Mouse (Mus musculus) megakaryocyte progenitor cell, adult 5-6 weeks (primary cell): ENCODE results near the gene Zfp583. TPM values are rescaled to one million over a fixed set of nuclear protein-coding genes. Genes with fewer than 3 reads are reported as not detected.

ENCODE experiments used
- ATAC-seq: replicated peaks from 2 replicates; pipeline ENCODE4 v1.8.0; 2016; ENCODE audit warnings: mild to moderate bottlenecking, moderate TSS enrichment, inconsistent platforms; ENCODE audit not compliant: poor library complexity
- total RNA-seq, 2 experiments: library from RNA; stranded (forward) in 1 of 2; stranded (reverse) in 1 of 2; fragments of 157-497, 149-512 nt in 1 of 2; fragments of 200-1000 nt in 1 of 2; gene quantifications; 2 replicates each; pipeline versions ENCODE4 v1.2.3 to v1.2.4; 2015 to 2017

Zfp583 gene
- total RNA-seq, 2 experiments from 2014 or later = 2.2 to 4.0 TPM

DNA sequence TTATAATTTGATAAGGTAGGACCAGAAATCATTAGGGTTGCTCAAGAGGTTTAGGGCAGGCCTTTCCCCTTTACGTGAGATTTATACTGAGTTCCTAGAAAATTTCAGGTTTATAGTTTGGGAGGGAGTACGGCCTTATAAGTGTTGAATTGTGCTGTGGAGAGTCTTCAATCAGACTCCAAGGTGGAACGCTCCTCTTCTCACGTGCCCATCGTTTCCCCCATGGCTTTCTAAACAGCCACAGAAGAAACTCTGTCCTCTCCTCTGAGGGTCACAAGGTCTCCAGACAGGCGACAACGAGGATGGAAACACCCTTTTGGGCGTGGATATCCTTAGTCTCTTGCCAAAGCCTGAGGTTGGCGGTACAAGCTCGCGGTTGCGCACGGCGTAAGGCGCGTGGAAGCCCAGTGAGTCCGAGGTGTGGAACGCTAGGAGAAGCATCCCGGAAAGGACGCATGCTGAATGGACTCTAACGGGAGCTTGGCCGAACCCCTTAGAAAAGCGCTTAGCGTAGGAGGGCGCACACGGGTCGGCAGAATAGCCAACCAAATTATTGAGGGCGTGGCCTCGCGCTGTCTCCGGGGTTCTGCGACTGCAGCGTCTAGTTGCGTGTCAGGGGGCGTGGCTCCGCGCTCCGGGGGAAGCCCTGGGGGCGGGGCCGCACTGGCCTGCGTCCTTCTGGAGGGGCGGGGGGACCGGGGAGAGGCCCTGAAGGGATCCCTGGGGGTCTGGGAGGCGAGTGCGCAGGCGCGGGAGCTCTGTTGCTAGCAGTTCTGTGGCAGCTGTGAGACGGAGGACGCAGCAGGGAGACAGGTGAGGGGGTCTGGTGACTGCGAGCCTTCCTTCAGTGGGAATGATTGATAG is 45.0 kb downstream of the Zfp583 start, which contains the start of gene Zfp667:
TSS of gene Zfp667 (plus strand) at position 738 of the 864 bp plus-strand sequence.
- ATAC-seq = peak; percentile 60

DNA sequence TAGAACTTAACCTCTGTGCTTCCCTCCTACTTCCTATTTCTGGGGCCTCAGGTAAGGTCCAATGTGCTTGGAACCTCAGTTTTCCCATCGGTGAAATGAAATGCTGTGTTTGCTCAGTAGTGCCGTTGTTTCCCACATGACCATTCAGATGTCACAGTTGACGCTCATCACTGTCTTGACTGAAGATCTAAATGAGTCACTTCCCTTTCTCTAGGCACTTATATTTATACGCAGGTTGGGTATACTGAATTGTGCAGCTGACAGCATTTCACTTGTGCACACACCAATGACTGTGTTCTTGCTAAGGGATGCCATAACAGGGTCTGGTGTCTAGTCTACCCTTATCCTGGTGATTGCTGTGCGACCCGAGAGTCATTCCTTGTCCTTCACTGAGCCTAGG is 45.7 kb downstream of the Zfp583 start:
- peak; percentile 5; the same call in 1 of the 2 replicates for ATAC-seq

DNA sequence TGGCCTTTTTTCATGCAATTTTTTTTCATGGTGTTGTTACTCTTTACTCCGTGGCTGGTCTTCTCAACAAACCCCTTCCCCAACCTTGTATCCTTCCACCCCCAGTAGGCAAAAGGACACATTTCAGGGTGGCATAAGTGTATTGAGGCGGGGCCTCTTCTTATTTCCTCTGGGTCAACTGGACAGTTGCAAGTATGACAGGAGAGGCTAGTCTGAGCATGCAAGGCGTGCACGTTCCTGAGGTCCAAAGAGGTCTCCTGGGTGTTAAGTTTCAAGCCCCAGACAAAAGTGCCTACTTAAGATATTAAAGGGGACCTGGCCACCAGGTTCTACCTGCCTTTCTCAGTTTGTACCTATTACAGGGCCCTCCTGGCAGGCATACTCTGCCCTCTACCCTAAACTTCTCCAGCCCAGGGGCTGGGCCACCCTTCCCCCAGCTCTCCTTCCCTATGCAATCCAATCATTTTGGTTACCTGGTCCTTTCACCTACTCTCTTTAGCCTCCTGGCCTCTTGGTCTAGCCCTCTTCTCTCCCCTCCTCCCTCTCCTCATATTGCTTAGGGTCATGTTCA is 46.6 kb downstream of the Zfp583 start:
- ATAC-seq = no peak

DNA sequence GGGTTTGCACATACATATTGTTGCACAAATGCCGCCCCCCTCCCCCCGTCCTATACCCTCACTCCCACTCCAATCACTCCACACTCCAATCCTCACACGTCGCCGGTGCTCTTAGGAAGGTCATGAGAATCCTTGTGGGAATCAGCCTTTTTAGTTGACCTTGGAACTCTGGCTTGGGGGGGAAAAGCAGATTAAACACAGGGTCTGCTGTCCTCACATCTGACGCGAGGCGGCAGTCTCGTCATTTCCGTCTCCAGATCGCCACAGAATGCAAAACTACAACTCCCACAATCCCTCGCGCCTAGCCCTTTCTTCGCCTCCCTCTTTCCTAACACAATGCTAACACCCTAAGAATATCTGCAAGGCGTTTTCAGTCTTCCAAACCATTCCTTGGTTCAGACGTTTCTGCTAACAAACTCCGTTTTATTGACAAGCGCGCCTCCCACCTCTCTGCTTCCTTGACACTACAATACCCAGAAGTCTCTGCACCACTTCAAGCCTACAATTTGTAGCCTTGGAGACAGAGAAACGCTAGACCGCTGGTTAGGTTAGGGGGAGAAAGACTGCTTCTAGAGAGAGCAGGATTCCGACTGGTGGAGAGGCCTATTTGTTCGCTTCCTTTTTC is 47.5 kb downstream of the Zfp583 start:
- ATAC-seq = peak; percentile 65

DNA sequence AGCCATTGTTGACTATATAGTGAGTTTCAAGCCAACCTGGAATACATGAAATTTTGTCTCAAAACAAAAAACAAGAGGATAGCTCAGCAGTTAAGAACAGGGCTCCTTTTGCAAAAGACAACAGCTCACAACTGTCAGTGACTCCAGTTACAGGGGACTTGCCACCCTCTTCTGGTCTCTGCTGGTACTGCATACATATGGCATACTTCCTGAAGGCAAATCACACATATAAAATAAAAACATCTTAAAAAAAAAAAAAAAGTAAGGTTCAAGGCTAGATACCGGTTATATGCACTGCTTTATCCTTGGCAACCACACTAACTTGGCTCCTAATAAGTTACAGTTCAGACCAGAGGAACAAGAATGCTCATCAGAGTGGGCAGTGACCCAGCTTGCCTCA is 48.3 kb downstream of the Zfp583 start:
- ATAC-seq = peak; percentile 47

DNA sequence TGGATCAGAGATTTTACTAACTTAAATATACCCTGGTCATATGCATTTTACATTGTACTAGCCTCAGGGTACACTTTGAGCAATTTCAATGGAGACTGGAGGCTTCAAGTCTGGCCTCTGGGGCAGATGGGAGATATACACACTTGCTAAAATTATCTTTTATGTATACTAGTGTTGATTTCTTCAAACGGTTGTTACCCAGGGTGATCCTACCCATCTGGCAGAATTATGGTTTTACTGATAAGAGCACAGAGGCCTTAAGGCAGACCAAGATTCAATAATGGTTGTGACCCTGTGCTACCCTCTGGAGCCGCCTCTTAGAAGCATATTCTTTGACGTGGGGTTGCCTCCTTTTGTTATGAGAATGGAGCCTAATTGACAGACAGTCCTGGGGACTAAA is 53.2 kb downstream of the Zfp583 start:
- peak; percentile 70 for ATAC-seq

DNA sequence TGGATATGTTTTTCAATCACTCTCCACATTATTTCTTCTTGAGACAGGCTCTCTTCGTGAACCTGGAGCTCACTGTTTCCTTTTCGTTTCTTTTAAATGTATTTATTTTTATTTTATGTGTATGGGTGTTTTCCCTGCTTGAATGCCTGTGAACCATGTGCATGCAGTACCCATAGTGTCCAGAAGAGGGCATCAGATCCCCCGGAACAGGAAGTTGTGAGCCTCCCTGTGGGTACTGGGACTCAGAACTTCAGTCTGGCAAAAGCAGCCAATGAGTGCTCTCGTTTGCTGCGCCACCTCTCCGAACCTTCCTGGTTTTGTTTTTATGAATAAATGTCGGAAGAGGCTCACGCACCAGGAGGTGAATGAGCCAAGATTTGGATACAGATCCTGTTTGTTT is 65.4 kb downstream of the Zfp583 start:
- peak; percentile 98 for ATAC-seq

Other genes starting within 250 kb of the Zfp583 start
- 14.3 and 17.8 TPM in 2 replicates for gene Zfp787, start 175.3 kb downstream of the Zfp583 start, total RNA-seq (2015)
- gene Zfp787, start 175.3 kb downstream of the Zfp583 start, total RNA-seq (2017) = 20.4 and 24.8 TPM in 2 replicates
- 4.1 and 6.2 TPM in 2 replicates for gene Zfp444, start 159.1 kb downstream of the Zfp583 start, total RNA-seq (2015)
- 16.4 and 20.9 TPM in 2 replicates for gene Zfp444, start 159.1 kb downstream of the Zfp583 start, total RNA-seq (2017)
- not detected in 2 replicates for gene Galp, start 134.2 kb downstream of the Zfp583 start, total RNA-seq (2015)
- not detected in 2 replicates for gene Galp, start 134.2 kb downstream of the Zfp583 start, total RNA-seq (2017)
- gene Zscan5b, start 109.0 kb downstream of the Zfp583 start, total RNA-seq (2015) = not detected in 2 replicates
- gene Zscan5b, start 109.0 kb downstream of the Zfp583 start, total RNA-seq (2017) = not detected in 2 replicates
- gene Epp13, start 78.6 kb downstream of the Zfp583 start, total RNA-seq (2015) = not detected in 2 replicates
- not detected in 2 replicates for gene Epp13, start 78.6 kb downstream of the Zfp583 start, total RNA-seq (2017)
- gene Zfp667, start 44.7 kb downstream of the Zfp583 start, total RNA-seq (2015) = 1.3 and 3.3 TPM in 2 replicates
- 2.8 and 3.4 TPM in 2 replicates for gene Zfp667, start 44.7 kb downstream of the Zfp583 start, total RNA-seq (2017)
- gene Gm3854, start 12.5 kb upstream of the Zfp583 start, total RNA-seq (2015) = 0.20 TPM in 2 replicates
- gene Gm3854, start 12.5 kb upstream of the Zfp583 start, total RNA-seq (2017) = 0.57 and 0.79 TPM in 2 replicates
- gene Zfp78, start 32.0 kb upstream of the Zfp583 start, total RNA-seq (2015) = 2.8 and 4.8 TPM in 2 replicates
- 3.1 and 3.5 TPM in 2 replicates for gene Zfp78, start 32.0 kb upstream of the Zfp583 start, total RNA-seq (2017)
- 1.4 and 2.4 TPM in 2 replicates for gene Zfp28, start 52.0 kb upstream of the Zfp583 start, total RNA-seq (2015)
- gene Zfp28, start 52.0 kb upstream of the Zfp583 start, total RNA-seq (2017) = 1.5 and 2.2 TPM in 2 replicates
- gene Smim17, start 67.4 kb upstream of the Zfp583 start, total RNA-seq (2015) = not detected in 2 replicates
- gene Smim17, start 67.4 kb upstream of the Zfp583 start, total RNA-seq (2017) = not detected in 2 replicates
- gene Gm20715, start 79.0 kb upstream of the Zfp583 start, total RNA-seq (2015) = not detected in 2 replicates
- gene Gm20715, start 79.0 kb upstream of the Zfp583 start, total RNA-seq (2017) = not detected in 2 replicates
- gene Olfr1344, start 107.4 kb upstream of the Zfp583 start, total RNA-seq (2015) = 0.29 TPM in 1 of 2 replicates, not detected in the other
- not detected in 2 replicates for gene Olfr1344, start 107.4 kb upstream of the Zfp583 start, total RNA-seq (2017)
- not detected in 2 replicates for gene Olfr1336, start 124.9 kb upstream of the Zfp583 start, total RNA-seq (2015)
- not detected in 2 replicates for gene Olfr1336, start 124.9 kb upstream of the Zfp583 start, total RNA-seq (2017)
- not detected in 2 replicates for gene Olfr1346, start 135.8 kb upstream of the Zfp583 start, total RNA-seq (2015)
- 0.14 TPM in 1 of 2 replicates, not detected in the other for gene Olfr1346, start 135.8 kb upstream of the Zfp583 start, total RNA-seq (2017)
- gene Olfr5, start 155.7 kb upstream of the Zfp583 start, total RNA-seq (2015) = not detected in 2 replicates
- gene Olfr5, start 155.7 kb upstream of the Zfp583 start, total RNA-seq (2017) = not detected in 2 replicates
- gene Olfr1347, start 168.5 kb upstream of the Zfp583 start, total RNA-seq (2015) = not detected in 2 replicates
- not detected in 2 replicates for gene Olfr1347, start 168.5 kb upstream of the Zfp583 start, total RNA-seq (2017)
- gene Olfr1348, start 177.5 kb upstream of the Zfp583 start, total RNA-seq (2015) = not detected in 2 replicates
- not detected in 2 replicates for gene Olfr1348, start 177.5 kb upstream of the Zfp583 start, total RNA-seq (2017)
- not detected in 2 replicates for gene Olfr1349, start 191.7 kb upstream of the Zfp583 start, total RNA-seq (2015)
- gene Olfr1349, start 191.7 kb upstream of the Zfp583 start, total RNA-seq (2017) = not detected in 2 replicates
- not detected in 2 replicates for gene Olfr1350, start 233.6 kb upstream of the Zfp583 start, total RNA-seq (2015)
- gene Olfr1350, start 233.6 kb upstream of the Zfp583 start, total RNA-seq (2017) = not detected in 2 replicates